Mouse (Mus musculus) neural tube, embryonic 15.5 days (tissue): ENCODE measurements around the gene Lsm4. TPM values are rescaled to one million over a fixed set of nuclear protein-coding genes. Genes with fewer than 3 reads are reported as not detected.

Experiments used
- ATAC-seq: fragments of 200-750 bp; cut with Nextera tagmentation; 2 replicates; pipeline ENCODE4 v1.8.0; 2017; ENCODE audit warnings: mild to moderate bottlenecking, moderate TSS enrichment, moderate library complexity; ENCODE audit not compliant: low FRiP score
- H3K27ac ChIP-seq: fragments of 300-500 bp; sonication (generic); replicated peaks from 2 replicates; pipeline ENCODE4 v1.5.1; 2015; ENCODE audit warnings: mild to moderate bottlenecking, inconsistent platforms
- H3K27me3 ChIP-seq: fragments of 300-500 bp; sonication (generic); replicated peaks from 2 replicates; pipeline ENCODE4 v1.6.1; 2015; ENCODE audit warnings: inconsistent platforms
- H3K36me3 ChIP-seq: fragments of 300-500 bp; sonication (generic); 2 replicates; pipeline ENCODE4 v1.6.1; 2015; ENCODE audit warnings: inconsistent platforms
- H3K4me1 ChIP-seq: fragments of 300-500 bp; sonication (generic); 2 replicates; pipeline ENCODE4 v1.6.1; 2015; ENCODE audit warnings: inconsistent platforms
- H3K4me2 ChIP-seq: fragments of 300-500 bp; sonication (generic); 2 replicates; pipeline ENCODE4 v1.6.1; 2015; ENCODE audit warnings: inconsistent platforms, mild to moderate bottlenecking, moderate library complexity
- H3K4me3 ChIP-seq: fragments of 300-500 bp; sonication (generic); replicated peaks from 2 replicates; pipeline ENCODE4 v1.5.1; 2015; ENCODE audit warnings: mild to moderate bottlenecking, inconsistent platforms
- H3K9ac ChIP-seq: fragments of 300-500 bp; sonication (generic); replicated peaks from 2 replicates; pipeline ENCODE4 v1.6.1; 2015; ENCODE audit warnings: mild to moderate bottlenecking, inconsistent platforms
- H3K9me3 ChIP-seq: fragments of 300-500 bp; sonication (generic); replicated peaks from 2 replicates; pipeline ENCODE4 v1.6.1; 2016; ENCODE audit warnings: inconsistent platforms
- WGBS: fragments of 180-500 bp; shearing (Covaris S2); methylation state at CpG from one replicate; pipeline ENCODE4 v1.1.7; 2015; ENCODE audit warnings: mixed read lengths; 5-methylcytosine and 5-hydroxymethylcytosine counted together
- polyA plus RNA-seq: library from polyadenylated mRNA; unstranded; fragments of >200 nt; fragmentation: Nextera tagmentation; extraction: Ambion mirVana; gene quantifications from 2 replicates; pipeline ENCODE4 v1.2.1, GENCODE M21; 2015

Gene Lsm4
- polyA plus RNA-seq, 1 experiment from 2014 or later, result 191 TPM

DNA sequence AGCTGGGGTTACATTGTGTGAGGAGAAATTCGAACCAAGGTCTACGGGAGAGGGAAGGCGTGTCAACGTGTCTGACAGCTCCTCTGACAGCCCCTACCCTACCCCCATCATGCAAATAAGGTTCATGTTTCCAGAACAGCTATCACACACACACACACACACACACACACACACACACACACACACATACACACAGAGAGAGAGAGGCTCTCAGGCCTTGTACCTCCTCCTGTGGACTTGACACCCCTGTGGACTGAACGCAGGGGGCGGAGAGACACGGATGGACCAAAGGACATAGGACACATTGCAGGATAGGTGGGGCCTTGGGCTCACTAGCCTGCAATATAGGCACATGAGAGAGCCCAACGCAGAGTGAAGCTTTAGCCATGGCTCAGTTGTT, 36.2 kb upstream of the Lsm4 start:
- no peak overlapping the region for H3K4me2 ChIP-seq
- no peak overlapping the region for H3K27ac ChIP-seq
- H3K36me3 ChIP-seq, result no peaks in the 10 kb centered on the region
- 63% methylated on average over 8 of the region's 8 CpGs for WGBS
- H3K4me3 ChIP-seq, result no peak overlapping the region
- ATAC-seq, result no peak
- H3K9me3 ChIP-seq, result no peaks in the 10 kb centered on the region
- no peak overlapping the region for H3K9ac ChIP-seq
- H3K27me3 ChIP-seq, result no peaks in the 10 kb centered on the region
- H3K4me1 ChIP-seq, result peaks cover 8% of the 10 kb centered on the region; the same call in 1 of the 2 replicates

DNA sequence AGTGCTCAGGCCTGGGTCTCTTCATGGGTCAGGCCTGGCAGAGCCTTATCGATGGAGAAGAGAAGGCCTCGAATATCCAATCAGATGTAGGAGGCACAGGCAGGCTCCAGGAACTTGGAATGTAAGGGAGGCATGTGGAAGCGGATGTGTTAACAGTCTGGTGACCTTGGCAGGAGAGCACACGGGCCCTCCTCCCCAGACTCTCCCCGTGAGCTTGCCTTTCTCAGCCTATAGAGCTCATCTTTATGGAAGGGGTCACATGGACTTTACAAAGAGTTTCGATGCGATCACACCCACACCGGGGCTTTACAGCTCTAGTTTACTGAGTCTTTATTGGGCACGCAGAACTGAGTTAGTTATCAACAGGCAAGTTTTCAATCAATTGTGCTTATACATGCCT, 34.3 kb upstream of the Lsm4 start:
- no peak overlapping the region for H3K27ac ChIP-seq
- no peaks in the 10 kb centered on the region for H3K9me3 ChIP-seq
- H3K4me3 ChIP-seq, result no peak overlapping the region
- H3K4me2 ChIP-seq, result no peak overlapping the region
- H3K4me1 ChIP-seq, result peaks cover 8% of the 10 kb centered on the region; the same call in 1 of the 2 replicates
- 76% methylated on average over 9 of the region's 9 CpGs for WGBS
- no peaks in the 10 kb centered on the region for H3K36me3 ChIP-seq
- H3K9ac ChIP-seq, result no peak overlapping the region
- no peak for ATAC-seq
- H3K27me3 ChIP-seq, result no peaks in the 10 kb centered on the region

DNA sequence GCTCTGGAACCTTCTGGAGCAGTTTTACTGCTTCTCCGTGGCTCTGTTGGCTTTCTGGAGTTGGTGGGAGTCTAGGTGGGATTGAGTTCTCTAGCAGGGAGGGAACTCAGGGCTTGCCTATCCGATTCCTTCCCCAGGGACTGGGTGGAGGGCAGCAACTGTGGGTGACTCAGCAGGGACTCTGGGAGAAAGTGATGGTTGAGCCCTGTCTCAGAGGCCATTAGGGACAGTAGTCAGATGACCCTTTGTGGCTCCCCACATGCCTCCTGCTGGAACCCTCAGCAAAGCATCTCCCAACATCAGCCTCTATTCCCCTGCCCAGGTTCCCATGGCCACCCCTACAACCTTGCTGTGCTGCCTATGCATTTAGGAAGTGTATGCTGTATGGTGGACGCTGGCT, 30.0 kb upstream of the Lsm4 start:
- Histone ChIP-seq H3K9me3 (no peaks in the 10 kb centered on the region), H3K27ac (no peak overlapping the region), H3K4me1 (peaks cover 18% of the 10 kb centered on the region), H3K9ac (no peak overlapping the region), H3K4me2 (no peak overlapping the region), H3K4me3 (no peak overlapping the region), H3K27me3 (no peaks in the 10 kb centered on the region), H3K36me3 (no peaks in the 10 kb centered on the region)
- ATAC-seq, result no peak
- 77% methylated on average over 3 of the region's 3 CpGs for WGBS

DNA sequence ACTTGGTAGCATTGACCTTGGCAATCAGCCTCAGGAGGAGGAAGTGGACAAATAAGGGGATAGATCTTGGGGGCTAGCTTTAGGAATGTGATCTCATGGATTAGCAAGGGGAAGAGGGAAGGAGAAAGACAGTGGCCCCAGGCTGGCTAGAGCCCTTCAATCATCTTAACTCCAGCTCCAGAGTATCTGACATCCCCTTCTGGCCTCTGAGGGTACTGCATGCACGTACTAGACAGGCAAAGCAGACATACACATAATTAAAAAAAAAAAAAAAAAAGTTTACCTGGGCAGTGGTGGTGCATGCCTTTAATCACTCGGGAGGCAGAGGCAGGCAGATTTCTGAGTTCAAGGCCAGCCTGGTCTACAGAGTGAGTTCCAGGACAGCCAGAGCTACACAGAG, 29.0 kb upstream of the Lsm4 start:
- H3K4me1 ChIP-seq, result peaks cover 24% of the 10 kb centered on the region

DNA sequence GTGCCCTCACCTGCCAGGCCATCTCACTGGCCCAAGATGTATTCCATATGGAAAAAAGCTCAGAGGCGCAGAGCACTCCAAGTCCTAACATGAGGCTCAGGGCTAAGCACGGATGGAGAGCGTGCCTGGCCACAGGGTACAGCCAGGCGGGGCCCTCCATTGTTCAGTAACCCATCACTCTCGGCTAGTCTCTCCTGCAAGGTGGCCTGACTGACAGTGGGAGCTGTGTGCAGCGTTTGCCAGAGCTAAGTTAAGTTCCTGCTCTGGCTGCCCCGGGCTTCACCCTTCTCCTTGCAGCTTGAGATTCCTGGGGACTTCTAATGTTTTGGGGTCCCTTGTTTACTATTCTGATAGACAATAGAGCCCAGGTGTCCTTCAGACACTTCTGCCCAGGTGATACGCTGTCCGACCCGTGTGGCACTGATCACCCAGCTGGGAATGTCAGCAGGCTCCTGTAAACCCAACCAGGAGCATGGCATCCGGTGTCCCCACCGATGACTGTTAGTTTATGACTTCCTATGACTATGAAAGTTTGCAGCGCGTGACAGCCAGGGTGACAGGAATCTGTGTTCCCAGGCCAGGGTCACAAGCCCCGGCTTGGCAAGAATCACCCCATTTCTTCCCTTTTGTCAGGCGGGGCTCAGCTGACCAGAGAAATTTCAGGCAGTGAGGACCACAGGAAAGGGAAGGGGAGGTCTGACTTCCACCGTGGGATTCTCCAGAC, 27.4 kb upstream of the Lsm4 start:
- no peak overlapping the region for H3K27ac ChIP-seq
- no peak for ATAC-seq
- H3K9ac ChIP-seq, result no peak overlapping the region
- peaks cover 36% of the 10 kb centered on the region for H3K4me1 ChIP-seq
- H3K27me3 ChIP-seq, result no peaks in the 10 kb centered on the region
- H3K4me2 ChIP-seq, result no peak overlapping the region
- H3K36me3 ChIP-seq, result peaks cover 8% of the 10 kb centered on the region; the same call in 1 of the 2 replicates
- H3K9me3 ChIP-seq, result no peaks in the 10 kb centered on the region
- no peak overlapping the region for H3K4me3 ChIP-seq
- 46% methylated on average over 17 of the region's 17 CpGs for WGBS

More for the DNA sequence above, 29.0 kb upstream of the Lsm4 start:
- Histone ChIP-seq H3K36me3 (no peaks in the 10 kb centered on the region), H3K27me3 (no peaks in the 10 kb centered on the region), H3K9ac (no peak overlapping the region), H3K27ac (no peak overlapping the region), H3K4me3 (no peak overlapping the region), H3K9me3 (no peaks in the 10 kb centered on the region), H3K4me2 (no peak overlapping the region)
- 83% methylated on average over 2 of the region's 2 CpGs for WGBS
- ATAC-seq, result no peak

DNA sequence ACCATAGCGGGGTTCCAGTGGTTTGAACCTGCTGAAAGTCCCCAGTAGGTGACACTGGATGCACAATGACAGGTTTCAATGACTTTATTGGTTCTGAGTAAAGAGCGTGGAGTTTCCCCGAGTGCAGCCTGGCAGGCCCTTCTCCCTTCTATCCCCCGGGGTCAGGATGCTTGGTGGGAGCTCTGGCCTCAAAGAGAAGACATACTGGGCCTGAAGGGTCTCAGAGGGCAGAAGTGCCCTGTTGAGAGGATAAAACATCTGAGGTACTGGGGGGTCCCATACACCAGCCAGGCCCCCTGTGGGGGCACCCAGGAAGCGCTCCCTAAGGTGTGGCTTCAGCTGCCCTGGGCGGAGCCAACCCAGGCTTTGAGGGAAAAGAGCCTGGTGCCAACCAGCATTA, 26.7 kb upstream of the Lsm4 start:
- 61% methylated on average over 6 of the region's 6 CpGs for WGBS
- peaks cover 36% of the 10 kb centered on the region for H3K4me1 ChIP-seq
- H3K27me3 ChIP-seq, result no peaks in the 10 kb centered on the region
- no peak for ATAC-seq
- H3K9me3 ChIP-seq, result no peaks in the 10 kb centered on the region
- H3K27ac ChIP-seq, result no peak overlapping the region
- H3K9ac ChIP-seq, result no peak overlapping the region
- peaks cover 15% of the 10 kb centered on the region for H3K36me3 ChIP-seq
- no peak overlapping the region for H3K4me2 ChIP-seq
- no peak overlapping the region for H3K4me3 ChIP-seq

DNA sequence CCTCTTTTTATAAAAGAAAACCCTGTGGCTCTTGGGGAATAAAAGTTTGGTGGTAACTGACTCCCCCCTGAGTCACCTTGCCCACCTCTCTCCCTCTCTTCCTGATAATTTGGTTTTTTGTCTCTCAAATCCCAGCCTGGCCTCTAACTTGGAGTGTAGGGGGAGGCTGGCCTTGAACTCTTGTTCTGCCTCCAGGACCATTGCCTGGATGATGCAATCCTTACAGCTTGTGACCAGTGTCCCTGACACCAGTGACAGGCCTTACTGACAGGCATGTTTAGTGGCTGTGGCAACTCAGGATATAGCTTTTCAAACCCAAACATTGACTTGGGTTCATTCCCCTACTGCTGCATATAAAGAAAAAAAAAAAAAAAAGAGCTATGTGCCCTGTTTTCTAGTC, 26.3 kb upstream of the Lsm4 start:
- Histone ChIP-seq H3K9ac (no peak overlapping the region), H3K4me1 (peaks cover 36% of the 10 kb centered on the region), H3K9me3 (no peaks in the 10 kb centered on the region), H3K4me2 (no peak overlapping the region), H3K4me3 (no peak overlapping the region), H3K27me3 (no peaks in the 10 kb centered on the region), H3K36me3 (peaks cover 17% of the 10 kb centered on the region), H3K27ac (no peak overlapping the region)
- ATAC-seq, result no peak

DNA sequence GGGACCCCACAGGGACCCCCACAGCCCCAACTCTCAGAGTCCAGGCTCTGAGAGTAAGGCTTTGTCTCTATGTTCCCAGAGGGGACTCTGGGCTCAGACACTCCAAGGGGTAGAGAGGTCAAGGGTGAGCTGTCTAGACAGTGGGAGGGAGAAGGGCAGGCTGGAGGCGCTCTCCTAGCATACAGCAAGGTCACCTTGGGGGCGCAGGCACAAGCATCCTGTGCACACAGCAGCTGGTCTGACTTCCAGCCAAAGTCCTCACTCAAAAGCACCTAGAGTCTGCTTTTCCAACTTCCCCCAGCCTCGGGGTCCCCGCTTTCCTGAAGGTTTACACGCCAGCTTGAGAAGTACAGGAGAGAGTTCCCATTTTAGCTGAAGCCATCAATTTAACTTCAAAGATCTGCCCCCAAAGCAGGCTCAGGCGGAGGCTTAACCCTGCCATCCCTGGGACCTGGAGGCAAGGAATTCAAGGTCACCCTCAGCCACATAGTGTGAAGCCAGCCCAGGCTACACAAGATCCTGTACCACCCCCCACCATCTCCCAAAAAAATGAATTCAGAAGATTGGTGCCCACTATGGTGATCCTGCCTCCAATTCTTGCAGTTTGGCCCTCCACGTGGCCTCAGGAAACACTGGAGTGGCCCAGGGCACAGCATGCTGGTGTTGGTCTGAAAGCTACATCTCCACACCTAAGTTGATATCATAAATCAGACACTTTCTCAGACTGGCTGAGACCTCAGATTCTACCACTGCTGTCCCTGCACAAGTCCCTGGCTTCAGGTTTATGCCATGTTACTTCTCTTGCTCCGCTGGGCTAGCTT, 25.5 kb upstream of the Lsm4 start:
- no peak overlapping the region for H3K9ac ChIP-seq
- WGBS, result 39% methylated on average over 8 of the region's 8 CpGs
- no peak overlapping the region for H3K4me2 ChIP-seq
- H3K4me1 ChIP-seq, result peaks cover 36% of the 10 kb centered on the region
- no peak overlapping the region for H3K4me3 ChIP-seq
- H3K27ac ChIP-seq, result peak overlapping the region; percentile 28; the same call in 1 of the 2 replicates
- H3K36me3 ChIP-seq, result peaks cover 25% of the 10 kb centered on the region
- no peaks in the 10 kb centered on the region for H3K9me3 ChIP-seq
- ATAC-seq, result no peak
- no peaks in the 10 kb centered on the region for H3K27me3 ChIP-seq

DNA sequence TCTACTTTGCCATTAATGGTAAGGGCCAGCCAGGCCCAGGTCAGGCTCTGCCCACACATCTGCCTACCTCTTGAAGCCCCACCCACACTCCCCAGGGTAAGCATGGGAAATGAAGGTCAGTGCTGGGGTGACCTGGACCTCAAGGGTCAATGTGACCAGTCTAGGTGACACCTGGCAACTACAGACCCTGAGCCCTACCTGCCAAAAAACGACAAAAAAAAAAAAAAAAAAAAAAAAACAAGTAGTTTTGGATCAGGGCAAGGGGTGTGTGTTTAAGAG, 24.9 kb upstream of the Lsm4 start:
- ATAC-seq, result no peak
- Histone ChIP-seq H3K9me3 (no peaks in the 10 kb centered on the region), H3K4me1 (peaks cover 36% of the 10 kb centered on the region), H3K27me3 (no peaks in the 10 kb centered on the region), H3K36me3 (peaks cover 25% of the 10 kb centered on the region), H3K4me2 (no peak overlapping the region), H3K9ac (no peak overlapping the region), H3K4me3 (no peak overlapping the region), H3K27ac (peak overlapping the region; percentile 81; the same call in 1 of the 2 replicates)
- 55% methylated on average over 1 of the region's 1 CpGs for WGBS

DNA sequence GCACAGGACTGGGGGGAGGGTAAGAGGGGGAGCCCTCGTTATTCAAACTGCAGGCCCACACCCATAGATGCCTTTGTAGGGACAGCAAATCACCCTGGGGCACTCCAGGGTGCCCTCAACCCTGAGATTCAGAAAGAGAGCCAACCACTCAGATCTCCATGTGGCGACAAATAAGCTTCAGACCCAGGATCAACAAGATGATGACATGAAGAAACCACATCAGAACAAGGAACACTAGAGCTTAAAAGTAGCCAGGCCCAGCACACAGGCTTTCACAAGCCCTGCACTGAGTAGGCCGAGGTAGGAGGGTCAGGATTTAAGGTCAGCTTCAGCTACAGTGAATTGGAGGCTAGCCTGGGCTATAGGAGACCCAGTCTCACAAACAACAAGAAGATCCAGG, 24.1 kb upstream of the Lsm4 start:
- peaks cover 36% of the 10 kb centered on the region for H3K4me1 ChIP-seq
- peaks cover 25% of the 10 kb centered on the region for H3K36me3 ChIP-seq
- WGBS, result 43% methylated on average over 3 of the region's 3 CpGs
- H3K4me3 ChIP-seq, result no peak overlapping the region
- peak overlapping the region; percentile 81 for H3K27ac ChIP-seq
- H3K4me2 ChIP-seq, result no peak overlapping the region
- H3K27me3 ChIP-seq, result no peaks in the 10 kb centered on the region
- H3K9me3 ChIP-seq, result no peaks in the 10 kb centered on the region
- H3K9ac ChIP-seq, result no peak overlapping the region
- peak; percentile 3; the same call in 1 of the 2 replicates for ATAC-seq

DNA sequence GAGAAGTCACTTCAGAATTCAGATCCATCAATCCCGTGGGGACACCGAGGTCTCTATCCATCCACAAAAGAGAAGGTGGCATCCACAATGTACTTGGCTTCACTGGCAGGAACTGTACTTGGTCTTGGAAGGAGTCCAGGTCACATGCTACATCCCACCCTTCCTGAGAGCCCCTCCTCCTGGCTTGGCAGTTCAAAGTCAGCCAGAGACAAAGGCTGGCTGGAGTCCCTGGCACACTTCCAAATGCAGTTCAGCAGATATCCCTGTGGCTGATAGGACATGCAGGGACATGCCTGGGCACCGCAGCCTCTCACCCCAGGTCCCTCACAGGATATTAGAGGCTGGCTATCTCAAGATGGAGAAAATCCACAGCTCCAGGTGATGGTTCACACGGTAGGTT, 23.7 kb upstream of the Lsm4 start:
- no peaks in the 10 kb centered on the region for H3K9me3 ChIP-seq
- peak overlapping the region; percentile 81 for H3K27ac ChIP-seq
- peaks cover 36% of the 10 kb centered on the region for H3K4me1 ChIP-seq
- 34% methylated on average over 4 of the region's 4 CpGs for WGBS
- peak; percentile 58 for ATAC-seq
- H3K4me3 ChIP-seq, result no peak overlapping the region
- no peaks in the 10 kb centered on the region for H3K27me3 ChIP-seq
- peaks cover 25% of the 10 kb centered on the region for H3K36me3 ChIP-seq
- no peak overlapping the region for H3K9ac ChIP-seq
- H3K4me2 ChIP-seq, result no peak overlapping the region

DNA sequence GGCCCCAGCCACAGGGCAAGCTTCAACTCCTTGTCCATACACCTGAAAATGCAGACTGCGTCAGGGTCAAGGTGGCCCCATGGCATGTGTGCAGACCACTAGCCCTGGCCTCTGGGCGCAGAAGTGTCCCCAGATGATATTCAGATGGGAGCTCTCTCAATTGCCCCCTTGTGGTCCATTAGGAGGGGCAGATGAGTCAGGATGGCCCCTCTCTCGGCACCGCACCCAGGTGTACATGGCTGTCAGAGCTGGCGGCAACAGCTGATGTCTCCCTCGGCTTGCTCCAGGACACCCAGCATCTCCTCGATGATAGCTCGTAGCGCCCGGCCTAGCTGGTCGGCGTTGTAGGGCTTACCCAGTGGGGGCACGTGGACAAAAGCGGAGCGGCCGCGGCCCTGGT, 22.7 kb upstream of the Lsm4 start:
- Histone ChIP-seq H3K4me3 (no peak overlapping the region), H3K4me2 (no peak overlapping the region), H3K9ac (no peak overlapping the region), H3K9me3 (no peaks in the 10 kb centered on the region), H3K27me3 (no peaks in the 10 kb centered on the region), H3K36me3 (peaks cover 34% of the 10 kb centered on the region), H3K27ac (0 out of 2 replicates have a peak overlapping the region, but pooled peaks have one; percentile 81), H3K4me1 (peaks cover 40% of the 10 kb centered on the region)
- WGBS, result 88% methylated on average over 17 of the region's 17 CpGs
- ATAC-seq, result no peak
